Mouse (Mus musculus) heart, embryonic 12.5 days (tissue): Measurements from ENCODE around the gene Prl7d1. TPM values are rescaled to one million over a fixed set of nuclear protein-coding genes. Genes with fewer than 3 reads are reported as not detected.
"Not testable (repeated sequence)": the region's sequence is repeated elsewhere in the genome, so short reads cannot be mapped to it uniquely, and the experiment has no call there.

Source experiments
- ATAC-seq: fragments of 200-750 bp; cut with Nextera tagmentation; 2 replicates; pipeline ENCODE4 v1.8.0; 2017; ENCODE audit warnings: moderate TSS enrichment, moderate library complexity; ENCODE audit not compliant: insufficient number of reproducible peaks, low FRiP score
- H3K27ac ChIP-seq: fragments of 300-500 bp; sonication (generic); 2 replicates; pipeline ENCODE4 v1.5.1; 2016; ENCODE audit warnings: mild to moderate bottlenecking, moderate library complexity; ENCODE audit not compliant: poor library complexity, severe bottlenecking
- H3K27me3 ChIP-seq: fragments of 300-500 bp; sonication (generic); replicated peaks from 2 replicates; pipeline ENCODE4 v1.6.1; 2016; ENCODE audit warnings: mild to moderate bottlenecking, moderate library complexity
- H3K36me3 ChIP-seq: fragments of 300-500 bp; sonication (generic); 2 replicates; pipeline ENCODE4 v1.6.1; 2016; ENCODE audit warnings: mild to moderate bottlenecking, moderate library complexity
- H3K4me1 ChIP-seq: fragments of 300-500 bp; sonication (generic); replicated peaks from 2 replicates; pipeline ENCODE4 v1.6.1; 2016; ENCODE audit warnings: mild to moderate bottlenecking
- H3K4me2 ChIP-seq: fragments of 300-500 bp; sonication (generic); 2 replicates; pipeline ENCODE4 v1.6.1; 2016; ENCODE audit warnings: mild to moderate bottlenecking, moderate library complexity
- H3K4me3 ChIP-seq: fragments of 300-500 bp; sonication (generic); 2 replicates; pipeline ENCODE4 v1.5.1; 2016; ENCODE audit warnings: mild to moderate bottlenecking
- H3K9ac ChIP-seq: fragments of 300-500 bp; sonication (generic); 2 replicates; pipeline ENCODE4 v1.6.1; 2016; ENCODE audit warnings: mild to moderate bottlenecking, moderate library complexity
- H3K9me3 ChIP-seq: fragments of 300-500 bp; sonication (generic); replicated peaks from 2 replicates; pipeline ENCODE4 v1.6.1; 2016; ENCODE audit warnings: mild to moderate bottlenecking, moderate library complexity
- WGBS: fragments of 180-500 bp; shearing (Covaris S2); methylation state at CpG from one replicate; pipeline ENCODE4 v1.1.7; 2016; 5-methylcytosine and 5-hydroxymethylcytosine counted together
- polyA plus RNA-seq: library from polyadenylated mRNA; unstranded; fragments of >200 nt; fragmentation: Nextera tagmentation; extraction: Ambion mirVana; gene quantifications from 2 replicates; pipeline ENCODE4 v1.2.1, GENCODE M21; 2016

Gene Prl7d1
- not detected in 2 replicates for polyA plus RNA-seq

DNA sequence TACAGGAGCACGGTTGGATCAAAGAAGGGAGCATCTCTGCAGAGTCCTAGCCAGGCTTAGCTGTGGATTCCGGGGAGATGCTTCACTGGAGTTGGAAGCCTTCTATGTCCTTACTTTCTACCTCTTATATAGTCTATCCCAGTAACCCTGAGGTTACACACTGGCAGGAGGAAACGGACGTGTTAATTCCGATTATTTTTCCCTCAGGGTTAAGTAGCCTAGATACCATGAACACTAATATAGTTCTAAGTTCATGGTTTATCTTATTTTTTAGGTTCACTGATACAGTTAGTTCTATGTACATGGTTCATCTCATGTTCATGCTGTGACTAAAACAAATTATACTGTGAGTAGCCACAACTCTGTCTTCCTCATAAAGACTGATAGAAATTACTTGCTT lies at the start of gene Prl7d1:
Prl7d1 (minus strand) TSS at position 101 of the 400 bp plus-strand sequence.
- 77% methylated on average over 5 of the region's 5 CpGs for WGBS
- no peak within 1 kb of the TSS for H3K27ac ChIP-seq
- H3K9ac ChIP-seq, result no peak within 1 kb of the TSS

DNA sequence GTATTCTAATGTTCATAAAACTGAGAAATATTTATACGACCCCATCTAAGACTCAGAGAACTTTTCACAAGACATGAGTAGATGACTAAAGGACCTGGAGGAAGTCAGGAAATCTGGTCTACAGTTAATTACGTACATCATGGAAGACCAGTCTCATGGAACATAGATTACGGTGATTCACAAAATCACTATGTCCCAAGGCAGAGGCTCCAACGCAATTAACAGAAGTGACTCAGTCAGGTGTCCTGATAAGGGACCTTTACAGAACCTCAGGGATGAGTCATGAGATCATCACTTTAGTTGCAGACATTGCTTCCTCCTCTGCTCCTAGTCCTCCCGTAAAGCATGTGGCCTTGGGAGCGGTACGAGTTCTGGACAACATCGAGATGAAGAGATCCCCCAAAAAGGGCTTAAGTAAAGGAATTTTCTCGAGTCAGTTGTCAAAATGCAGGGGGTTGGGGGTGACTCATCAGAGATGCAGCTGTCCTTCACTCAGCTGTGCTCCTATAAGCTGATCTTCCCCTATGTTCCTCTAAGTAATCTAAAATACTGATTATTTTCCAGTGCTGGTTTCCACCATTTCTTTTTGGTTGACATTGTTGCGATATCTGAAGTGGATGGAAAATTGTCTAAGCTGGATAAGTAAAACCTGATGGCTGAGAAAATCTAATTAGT lies 18.1 kb upstream of the Prl7d1 start:
- Histone ChIP-seq H3K4me2 (no peak overlapping the region), H3K27ac (no peak overlapping the region), H3K4me3 (no peak overlapping the region), H3K27me3 (no peaks in the 10 kb centered on the region), H3K9me3 (no peaks in the 10 kb centered on the region), H3K4me1 (no peaks in the 10 kb centered on the region), H3K36me3 (no peaks in the 10 kb centered on the region), H3K9ac (no peak overlapping the region)
- WGBS, result 71% methylated on average over 10 of the region's 10 CpGs
- ATAC-seq, result no peak

More for the DNA sequence above, at the start of gene Prl7d1:
- Histone ChIP-seq H3K27me3 (no peaks in the 10 kb centered on the region), H3K4me3 (no peak within 1 kb of the TSS), H3K4me1 (no peaks in the 10 kb centered on the region), H3K9me3 (no peaks in the 10 kb centered on the region), H3K4me2 (no peak within 1 kb of the TSS), H3K36me3 (no peaks in the 10 kb centered on the region)
- no peak for ATAC-seq

DNA sequence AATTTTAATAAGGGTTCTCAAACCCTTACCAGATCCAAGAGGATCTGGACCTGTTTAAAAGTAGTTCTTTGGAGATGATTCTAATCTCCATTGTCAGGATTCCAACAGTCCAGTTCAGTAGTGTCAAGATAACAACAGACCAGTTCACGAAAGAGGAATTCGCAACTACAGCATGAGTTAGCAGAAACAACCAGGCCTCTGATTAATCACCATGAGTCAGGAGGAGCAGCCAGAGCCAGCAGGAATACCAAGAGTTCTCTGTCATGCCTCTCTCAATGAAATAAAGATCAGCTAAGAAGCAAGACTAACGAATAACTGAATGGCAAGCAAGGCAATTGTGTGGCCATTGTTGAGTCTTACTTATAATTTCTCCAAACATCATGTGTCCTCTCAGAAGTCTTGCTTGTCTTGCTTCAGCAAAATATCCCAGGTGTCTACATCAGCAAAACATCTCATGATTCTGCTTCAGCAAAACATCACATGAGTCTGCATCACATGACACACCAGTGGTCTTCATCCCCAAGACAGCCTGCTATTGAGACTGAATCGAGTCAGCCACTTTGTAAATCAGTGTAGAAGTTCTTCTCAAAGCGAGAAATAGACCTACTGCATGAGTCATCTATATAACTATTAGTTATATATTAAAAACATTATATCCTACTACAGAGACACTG lies 13.9 kb upstream of the Prl7d1 start:
- H3K9ac ChIP-seq, H3K27me3 ChIP-seq, H3K9me3 ChIP-seq, H3K27ac ChIP-seq, H3K4me1 ChIP-seq, ATAC-seq, H3K4me2 ChIP-seq, H3K4me3 ChIP-seq, H3K36me3 ChIP-seq: not testable (repeated sequence)
- WGBS, result 68% methylated on average over 5 of the region's 5 CpGs

DNA sequence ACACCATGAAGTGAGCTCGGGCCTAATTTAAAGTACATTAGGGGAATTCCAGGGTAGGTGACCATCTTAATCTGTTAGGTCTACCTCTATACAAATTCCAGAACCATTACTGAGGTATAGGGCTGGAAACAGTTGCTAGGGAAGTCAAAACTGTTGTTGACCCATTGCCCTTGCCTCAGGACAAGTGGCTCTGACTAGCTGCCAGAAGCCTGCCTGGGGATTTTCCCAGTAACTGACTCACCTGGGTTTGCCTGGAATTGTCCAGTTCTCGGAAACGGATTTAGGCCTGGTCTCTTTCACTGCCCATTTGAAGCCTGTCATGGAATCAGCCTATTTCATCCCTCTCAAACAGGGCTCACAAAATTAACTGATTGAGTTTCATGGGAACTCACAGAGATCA lies 8.5 kb upstream of the Prl7d1 start:
- H3K27me3 ChIP-seq, H3K4me1 ChIP-seq, H3K9me3 ChIP-seq, H3K4me3 ChIP-seq, H3K9ac ChIP-seq, H3K4me2 ChIP-seq, H3K27ac ChIP-seq, H3K36me3 ChIP-seq, ATAC-seq: not testable (repeated sequence)
- 71% methylated on average over 3 of the region's 3 CpGs for WGBS

DNA sequence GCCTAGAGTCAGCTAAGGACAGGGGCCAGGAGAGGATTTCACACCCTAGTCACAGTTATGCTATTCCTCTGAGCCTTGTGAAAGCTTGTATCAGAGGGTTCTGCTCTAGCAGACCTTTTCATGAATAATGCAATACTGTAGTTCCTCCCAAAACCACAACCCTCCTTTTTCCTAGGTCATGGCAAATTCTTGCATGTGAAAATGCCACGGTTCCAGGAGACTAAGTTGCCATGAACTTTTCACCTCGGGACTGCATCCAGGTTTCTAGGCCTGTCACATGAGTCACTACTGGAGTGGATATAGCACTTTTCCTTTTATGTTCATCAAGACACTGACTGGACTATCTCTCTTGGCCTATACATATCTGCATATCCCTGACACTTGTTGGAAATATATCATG lies 10.0 kb downstream of the Prl7d1 start:
- ATAC-seq, result no peak
- H3K4me2 ChIP-seq, result no peak overlapping the region

DNA sequence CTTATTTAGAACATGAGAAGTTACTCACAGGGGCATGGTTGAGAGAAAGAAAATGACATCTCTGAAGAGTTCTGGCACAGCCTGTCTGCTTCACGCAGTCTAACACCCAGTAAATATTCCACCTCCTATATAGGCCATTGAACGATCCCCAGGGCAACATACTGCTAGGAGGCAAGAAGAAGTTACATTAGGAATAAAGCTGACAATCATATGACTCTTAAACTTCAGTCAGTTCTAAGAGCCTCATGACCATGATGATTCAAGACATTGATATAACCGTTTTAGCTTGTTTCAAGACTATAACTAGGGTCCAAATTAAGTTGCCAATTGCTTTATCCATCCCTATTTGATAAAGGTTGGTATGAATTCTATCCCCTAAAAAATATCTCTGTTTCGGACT lies 48.6 kb downstream of the Prl7d1 start, which contains the start of gene Prl7a2:
Prl7a2 (minus strand) TSS at position 101 of the 400 bp plus-strand sequence.
- Histone ChIP-seq H3K4me2 (no peak within 1 kb of the TSS), H3K27ac (no peak within 1 kb of the TSS), H3K36me3 (no peaks in the 10 kb centered on the region), H3K4me1 (no peaks in the 10 kb centered on the region), H3K4me3 (no peak within 1 kb of the TSS), H3K9me3 (no peaks in the 10 kb centered on the region), H3K9ac (no peak within 1 kb of the TSS), H3K27me3 (no peaks in the 10 kb centered on the region)
- WGBS, result 74% methylated on average over 4 of the region's 4 CpGs
- no peak for ATAC-seq

More for the DNA sequence above, 10.0 kb downstream of the Prl7d1 start:
- H3K36me3 ChIP-seq, result no peaks in the 10 kb centered on the region
- no peak overlapping the region for H3K4me3 ChIP-seq
- H3K4me1 ChIP-seq, result no peaks in the 10 kb centered on the region
- no peak overlapping the region for H3K27ac ChIP-seq
- no peak overlapping the region for H3K9ac ChIP-seq
- H3K9me3 ChIP-seq, result no peaks in the 10 kb centered on the region; the same call in 1 of the 2 replicates
- WGBS, result 56% methylated on average over 2 of the region's 2 CpGs
- no peaks in the 10 kb centered on the region for H3K27me3 ChIP-seq

DNA sequence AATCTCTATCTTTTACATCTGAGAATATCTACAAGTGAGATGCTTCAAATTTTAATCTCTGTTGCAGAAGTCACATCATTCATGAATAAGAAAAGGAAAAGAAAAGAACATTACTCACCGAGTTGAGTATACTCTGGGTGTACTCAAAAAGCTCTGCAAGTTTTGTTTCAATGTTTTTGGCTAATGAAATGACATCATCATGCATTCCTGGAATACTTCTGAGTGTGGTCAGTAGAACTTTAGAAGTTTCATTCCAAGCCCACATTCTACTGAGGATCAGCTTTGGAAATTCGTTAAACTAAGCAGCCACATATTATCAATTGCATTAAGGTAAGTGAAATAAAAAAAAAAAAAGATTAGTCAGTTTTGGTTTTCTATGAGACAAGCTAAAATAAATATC lies 55.8 kb downstream of the Prl7d1 start:
- Histone ChIP-seq H3K4me3 (no peak overlapping the region), H3K9ac (no peak overlapping the region), H3K27me3 (no peaks in the 10 kb centered on the region), H3K27ac (no peak overlapping the region), H3K4me2 (no peak overlapping the region), H3K9me3 (no peaks in the 10 kb centered on the region), H3K36me3 (no peaks in the 10 kb centered on the region), H3K4me1 (no peaks in the 10 kb centered on the region)
- ATAC-seq, result no peak
- 74% methylated on average over 2 of the region's 2 CpGs for WGBS

Other genes with a start within 250 kb of the Prl7d1 start
- not detected in 2 replicates for gene Prl8a8, start 203.5 kb downstream of the Prl7d1 start, polyA plus RNA-seq
- not detected in 2 replicates for gene Prl8a9, start 152.1 kb downstream of the Prl7d1 start, polyA plus RNA-seq
- gene Prl8a1, start 134.6 kb downstream of the Prl7d1 start, polyA plus RNA-seq, result not detected in 2 replicates
- gene Prl7b1, start 106.2 kb downstream of the Prl7d1 start, polyA plus RNA-seq, result not detected in 2 replicates
- not detected in 2 replicates for gene Prl7a1, start 74.2 kb downstream of the Prl7d1 start, polyA plus RNA-seq
- gene Prl7a2, start 48.7 kb downstream of the Prl7d1 start, polyA plus RNA-seq, result not detected in 2 replicates
- gene Prl7c1, start 64.1 kb upstream of the Prl7d1 start, polyA plus RNA-seq, result not detected in 2 replicates
- not detected in 2 replicates for gene Prl2a1, start 84.9 kb upstream of the Prl7d1 start, polyA plus RNA-seq
- not detected in 2 replicates for gene Prl2c1, start 132.6 kb upstream of the Prl7d1 start, polyA plus RNA-seq